Mouse (Mus musculus): ENCODE results near the gene Kansl2.
"Not testable (repeated sequence)": the region's sequence is repeated elsewhere in the genome, so short reads cannot be mapped to it uniquely, and the experiment has no call there.

Gene Kansl2

DNA sequence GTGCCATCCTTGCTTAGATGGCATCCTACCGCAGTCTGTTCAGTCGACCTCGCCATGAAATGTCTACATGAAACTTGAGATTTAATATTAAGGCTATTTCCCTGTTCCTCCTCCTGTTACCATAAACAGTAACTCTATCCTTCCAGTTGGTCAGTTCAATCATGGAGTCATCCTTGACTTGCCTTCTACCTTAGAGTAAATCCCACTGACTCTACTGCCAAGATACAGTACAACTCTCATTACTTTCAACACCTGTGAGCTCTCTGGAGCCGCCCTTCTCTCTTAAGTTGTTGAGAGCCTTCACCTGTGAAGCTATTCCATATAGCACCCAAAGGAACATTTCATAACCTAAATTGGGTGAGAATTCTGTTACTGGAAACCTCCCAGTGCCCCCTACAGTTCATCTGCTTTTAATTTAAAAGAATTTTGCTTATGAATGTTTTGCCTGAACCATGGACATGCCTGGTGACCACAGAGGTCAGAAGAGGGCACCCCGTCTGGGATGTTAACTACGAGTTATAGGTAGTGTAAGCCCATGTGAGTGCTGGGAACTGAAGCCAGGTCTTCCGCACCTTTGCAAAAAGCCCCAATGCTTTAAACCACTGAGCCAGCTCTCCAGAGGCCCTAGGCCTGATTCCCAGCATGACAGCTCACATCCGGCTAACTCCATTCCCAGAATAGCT lies 2.9 kb upstream of the Kansl2 start:
- peak; percentile 43 for DNase-seq (ENCODE audit: low read depth, low spot score)

GRCm38 (mm10) chr15:98535921-98536320 lies 1.9 kb upstream of the Kansl2 start:
- no peak for DNase-seq (ENCODE audit: low read depth, low spot score)

DNA sequence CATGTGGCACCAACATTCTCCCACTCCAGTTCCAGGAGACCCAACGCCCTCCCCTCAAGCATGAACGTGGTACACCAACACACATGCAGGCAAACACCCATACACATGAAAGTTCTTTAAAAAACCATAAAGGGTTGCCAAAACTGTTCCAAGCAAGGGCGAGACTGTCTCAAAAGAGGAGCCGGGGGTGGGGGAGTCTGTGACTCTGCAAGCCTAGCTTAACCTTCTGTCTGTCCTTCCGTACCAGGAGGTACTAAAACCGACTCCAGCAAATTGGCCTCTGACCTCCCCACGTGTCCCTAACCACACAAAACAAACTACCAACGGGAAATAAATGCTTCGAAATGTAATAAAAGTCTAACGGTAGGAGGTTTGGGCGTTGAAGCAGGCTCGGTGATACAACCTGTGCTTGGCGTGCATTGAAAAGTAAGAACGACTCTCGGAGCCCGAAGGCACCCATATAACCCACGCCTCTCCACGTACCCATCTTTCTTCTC lies 981 bp downstream of the Kansl2 start:
- DNase-seq (ENCODE audit: low read depth, low spot score) = no peak

DNA sequence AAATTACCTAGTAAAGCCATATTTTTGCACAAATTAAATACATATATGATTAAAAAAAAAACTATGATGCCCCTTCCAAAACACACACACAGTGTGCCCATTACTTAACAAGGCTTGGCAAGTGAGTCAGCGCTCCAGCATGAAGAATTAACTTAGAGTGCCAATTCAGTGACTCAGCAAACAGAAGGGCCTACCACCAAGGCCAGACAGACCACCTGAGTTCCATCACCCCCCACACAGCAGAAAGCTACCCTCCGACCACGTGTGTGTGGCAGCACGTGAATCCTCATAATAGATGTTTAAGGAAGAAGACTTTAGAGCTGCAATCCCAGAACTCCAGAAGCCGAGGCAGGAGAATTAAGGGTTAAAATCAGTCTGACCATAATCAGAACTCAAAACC lies 1.8 kb downstream of the Kansl2 start:
- DNase-seq (ENCODE audit: low read depth, low spot score) = no peak

DNA sequence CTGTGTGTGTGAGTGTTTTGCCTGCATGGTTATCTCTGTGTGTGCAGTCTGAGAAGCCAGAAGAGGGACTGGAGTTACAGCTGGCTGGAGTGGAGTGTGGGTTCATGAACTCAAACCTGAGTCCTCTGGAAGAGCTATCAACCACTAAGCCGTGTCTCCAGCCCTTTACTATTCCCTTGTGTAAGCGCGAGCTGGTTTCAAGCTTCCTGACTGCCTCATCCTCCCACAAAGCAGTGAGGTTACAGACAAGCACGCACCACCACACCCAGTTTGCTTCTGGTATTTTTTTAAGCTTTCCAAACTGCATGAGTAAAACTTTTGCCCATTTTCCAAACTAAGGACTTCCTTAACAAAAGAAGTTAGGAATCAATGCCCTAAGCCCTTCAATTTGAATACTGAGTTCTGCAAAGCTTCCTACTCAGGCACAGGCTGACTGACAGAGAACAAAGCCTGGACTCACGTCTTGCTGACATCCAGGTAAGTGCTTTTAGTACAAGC lies 5.9 kb downstream of the Kansl2 start:
- no peak for DNase-seq (ENCODE audit: low read depth, low spot score)

DNA sequence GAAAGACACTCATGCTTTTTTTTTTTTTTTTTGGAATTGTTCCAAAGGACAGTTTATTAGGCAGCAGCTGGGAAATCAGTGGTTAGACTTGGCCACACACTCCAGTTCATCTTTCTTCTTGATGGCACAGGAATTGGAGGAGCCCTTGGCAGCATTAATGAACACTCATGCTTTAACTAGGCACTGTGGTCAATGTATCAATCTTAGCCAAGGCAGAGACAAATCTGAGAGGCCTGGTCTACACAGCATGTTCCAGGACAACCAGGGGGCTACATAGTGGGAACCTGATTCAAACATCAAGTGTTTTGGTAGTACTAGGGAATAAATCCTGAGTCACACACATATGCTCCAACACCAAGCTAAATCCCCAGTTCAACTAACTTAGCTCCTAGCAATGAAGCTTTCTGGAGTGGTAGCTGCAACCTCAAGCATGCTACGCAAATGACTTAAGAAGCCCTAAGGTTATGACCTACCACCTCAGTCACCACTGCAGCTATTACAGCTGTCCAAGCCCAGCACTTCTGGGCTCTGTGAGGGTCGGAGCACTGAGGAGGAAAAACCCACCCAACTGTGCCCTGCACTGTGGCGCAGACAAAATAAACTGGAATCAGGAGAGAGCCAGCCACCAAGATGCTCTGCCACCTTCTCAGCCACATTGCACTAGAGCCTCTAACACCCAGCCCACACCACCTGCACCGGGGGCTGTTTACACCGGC lies 6.8 kb downstream of the Kansl2 start:
- DNase-seq (ENCODE audit: low read depth, low spot score) = no peak

DNA sequence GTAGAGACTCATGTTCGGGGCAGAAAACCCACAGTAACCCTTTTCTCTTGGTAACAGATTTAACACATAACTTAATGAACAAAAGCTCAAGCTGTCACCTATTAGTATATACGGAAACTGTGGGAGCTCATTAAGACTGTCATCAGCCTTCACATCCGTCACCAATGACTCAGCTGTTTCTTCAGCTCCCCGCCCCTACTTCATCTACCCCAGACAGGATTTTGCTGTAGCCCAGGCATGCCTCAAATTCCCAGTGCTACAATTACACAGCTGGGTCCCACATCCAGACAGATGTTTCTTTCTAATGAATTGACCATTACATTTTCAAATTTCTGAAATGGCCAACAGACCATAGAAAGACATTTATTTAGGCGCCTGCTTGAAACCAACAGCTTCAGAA lies 8.0 kb downstream of the Kansl2 start:
- no peak for DNase-seq (ENCODE audit: low read depth, low spot score)

DNA sequence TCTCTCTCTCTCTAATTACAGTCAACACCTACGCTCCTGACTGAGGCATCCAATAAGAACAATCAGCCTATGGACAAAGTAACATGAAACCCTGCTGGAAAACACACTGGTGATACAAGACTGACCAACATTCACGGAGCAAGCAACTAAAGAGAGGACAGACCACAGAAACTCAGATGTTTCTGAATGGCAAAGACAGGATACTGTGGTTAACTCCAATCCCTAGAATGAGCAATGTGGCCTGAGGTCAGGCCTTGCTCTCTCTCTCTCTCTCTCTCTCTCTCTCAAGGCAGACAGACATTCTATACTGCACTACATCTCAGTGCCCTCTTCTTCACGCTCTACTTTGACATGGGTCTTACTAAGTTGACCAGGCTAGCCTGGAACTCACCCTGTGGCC lies 12.8 kb downstream of the Kansl2 start:
- DNase-seq (ENCODE audit: low read depth, low spot score) = no peak

- peak; percentile 46 for DNase-seq (ENCODE audit: low read depth, low spot score)
These were observed 16.4 kb downstream of the Kansl2 start for GRCm38 (mm10) chr15:98517380-98518355.

- not testable (repeated sequence) for DNase-seq (ENCODE audit: low read depth, low spot score)
These were observed 19.2 kb downstream of the Kansl2 start for GRCm38 (mm10) chr15:98514845-98515244.

- DNase-seq (ENCODE audit: low read depth, low spot score) = no peak
These were observed 19.9 kb downstream of the Kansl2 start for GRCm38 (mm10) chr15:98514146-98514545.

DNA sequence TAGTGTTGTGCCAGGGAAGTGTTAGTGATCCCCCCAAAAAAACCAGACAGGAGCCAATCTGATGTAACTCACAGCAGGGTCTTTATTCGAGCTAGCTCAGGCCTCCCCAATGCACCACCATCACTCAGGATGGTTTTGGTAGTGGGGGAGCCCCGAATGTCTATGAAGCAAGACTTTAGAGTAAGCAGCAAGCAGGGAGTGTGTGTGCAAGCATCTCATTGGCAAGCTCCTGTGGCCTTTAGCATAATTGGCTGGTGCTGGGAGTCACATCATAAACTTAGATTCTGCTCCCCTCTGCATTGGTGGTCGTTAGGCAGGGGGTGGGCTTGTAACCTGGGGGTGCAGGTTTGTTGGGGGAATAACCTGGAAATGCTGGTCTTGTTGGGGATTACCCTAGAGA lies 20.4 kb downstream of the Kansl2 start:
- DNase-seq (ENCODE audit: low read depth, low spot score) = not testable (repeated sequence)

DNA sequence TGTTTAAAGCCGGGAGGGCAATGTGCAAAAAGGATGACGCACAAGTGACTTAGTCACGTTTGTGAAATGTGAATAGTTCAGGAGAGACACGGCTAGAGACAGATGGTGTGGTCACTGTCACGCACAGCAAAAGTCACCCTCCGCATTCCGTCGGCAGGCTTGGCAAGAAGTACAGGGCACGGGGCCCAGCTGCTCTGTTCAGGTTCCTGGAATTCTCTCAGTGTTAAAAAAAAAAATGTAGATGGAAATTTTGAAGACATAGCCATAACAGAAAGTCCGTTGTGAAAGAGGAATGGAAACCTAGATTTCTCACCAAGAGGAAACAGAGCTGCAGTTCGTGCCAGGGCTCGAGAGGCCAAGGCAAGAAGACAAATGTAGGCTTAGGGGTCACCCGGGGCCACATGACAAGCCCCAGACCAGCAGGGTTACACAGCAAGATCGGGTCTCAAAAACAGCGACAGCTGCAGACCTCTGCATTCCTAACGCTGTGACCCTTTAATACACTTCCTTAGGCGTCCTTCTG lies 21.2 kb downstream of the Kansl2 start:
- DNase-seq (ENCODE audit: low read depth, low spot score) = peak; percentile 68

- DNase-seq (ENCODE audit: low read depth, low spot score) = no peak
These were observed 21.8 kb downstream of the Kansl2 start for GRCm38 (mm10) chr15:98512232-98512631.

GRCm38 (mm10) chr15:98511386-98511928 lies 22.6 kb downstream of the Kansl2 start:
- no peak for DNase-seq (ENCODE audit: low read depth, low spot score)

DNA sequence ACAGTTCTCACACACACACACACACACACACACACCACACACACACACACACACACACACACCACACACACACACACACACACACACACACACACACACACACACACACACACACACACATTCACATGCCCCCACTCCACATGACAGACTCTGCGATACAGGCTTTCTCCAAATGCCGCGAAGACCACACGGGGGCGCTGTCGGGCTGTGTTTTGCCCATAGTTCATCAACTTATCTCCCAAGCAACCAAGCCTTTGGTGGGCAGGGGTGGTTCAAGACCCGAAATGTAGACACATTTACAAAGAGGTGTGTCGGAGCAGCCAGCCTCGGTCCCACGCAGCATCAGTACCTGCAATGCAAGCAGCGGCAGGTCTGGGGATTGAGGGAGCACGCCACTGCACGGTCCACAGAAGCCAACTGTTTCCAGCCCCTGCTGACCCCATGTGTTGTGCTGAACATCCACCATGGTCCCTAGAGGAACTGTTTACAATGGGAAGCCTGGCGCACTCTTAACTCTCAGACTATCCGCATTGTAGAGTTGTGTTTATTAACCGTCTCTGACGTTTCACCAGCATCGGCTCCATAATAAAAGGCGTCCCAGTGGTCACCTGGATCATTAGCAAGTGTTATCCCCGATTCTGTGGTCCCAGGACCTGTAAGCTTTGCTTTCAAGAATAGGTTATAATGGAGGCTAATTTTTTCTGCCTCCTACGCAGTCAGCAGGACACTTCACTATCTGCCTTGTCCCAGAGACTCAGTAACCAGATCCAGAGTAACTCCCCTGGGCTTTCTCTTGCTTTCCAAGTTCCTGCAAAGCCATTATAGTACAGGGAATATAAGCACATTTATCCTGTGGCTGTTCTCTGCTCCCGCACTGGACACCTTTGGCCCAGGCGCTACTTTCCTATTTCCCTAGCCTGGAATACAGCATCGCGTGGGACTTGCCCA lies 23.4 kb downstream of the Kansl2 start:
- DNase-seq (ENCODE audit: low read depth, low spot score) = peak; percentile 67

GRCm38 (mm10) chr15:98509387-98509786 lies 24.7 kb downstream of the Kansl2 start:
- no peak for DNase-seq (ENCODE audit: low read depth, low spot score)

- DNase-seq (ENCODE audit: low read depth, low spot score) = no peak
These were observed 26.7 kb downstream of the Kansl2 start for GRCm38 (mm10) chr15:98507321-98507720.

- DNase-seq (ENCODE audit: low read depth, low spot score) = no peak
These were observed 27.7 kb downstream of the Kansl2 start for GRCm38 (mm10) chr15:98506253-98506957.

All from skeletal muscle tissue, adult 2 months (tissue).